Mouse (Mus musculus) embryonic fibroblast, embryonic 13.5 days (primary cell): Measurements from ENCODE around the gene Ptprn2.

Experiments used
- CTCF ChIP-seq: IDR thresholded peaks from 2 replicates; pipeline ENCODE4 v1.5.1; 2011; ENCODE audit warnings: mild to moderate bottlenecking, control low read depth, low read length, moderate library complexity, borderline replicate concordance; ENCODE audit not compliant: insufficient read depth
- POLR2A ChIP-seq: IDR thresholded peaks from 2 replicates; pipeline ENCODE4 v1.6.1; 2011; ENCODE audit warnings: low read depth, mild to moderate bottlenecking, control low read depth, low read length, moderate library complexity

GRCm38 (mm10) chr12:116919691-116920526 lies 434.4 kb downstream of the Ptprn2 start:
- TF ChIP-seq POLR2A = no peak
- TF ChIP-seq CTCF = no peak
